Mouse (Mus musculus) intestine, embryonic 16.5 days (tissue): Measurements from ENCODE around the gene Gm21854. TPM values are rescaled to one million over a fixed set of nuclear protein-coding genes. Genes with fewer than 3 reads are reported as not detected.
"Not testable (repeated sequence)": the region's sequence is repeated elsewhere in the genome, so short reads cannot be mapped to it uniquely, and the experiment has no call there.

Experiments
- ATAC-seq: fragments of 200-750 bp; cut with Nextera tagmentation; 2 replicates; pipeline ENCODE4 v1.8.0; 2017; ENCODE audit warnings: moderate TSS enrichment, moderate library complexity
- H3K27ac ChIP-seq: fragments of 300-500 bp; sonication (generic); 2 replicates; pipeline ENCODE4 v1.5.1; 2014; ENCODE audit warnings: mild to moderate bottlenecking, low read length
- H3K27me3 ChIP-seq: fragments of 300-500 bp; sonication (generic); replicated peaks from 2 replicates; pipeline ENCODE4 v1.6.1; 2014; ENCODE audit warnings: low read length, control low read depth, mixed read lengths; ENCODE audit not compliant: control insufficient read depth, insufficient read depth
- H3K36me3 ChIP-seq: fragments of 300-500 bp; sonication (generic); 2 replicates; pipeline ENCODE4 v1.6.1; 2014; ENCODE audit warnings: low read length, control low read depth; ENCODE audit not compliant: control insufficient read depth, insufficient read depth
- H3K4me1 ChIP-seq: fragments of 300-500 bp; sonication (generic); 2 replicates; pipeline ENCODE4 v1.6.1; 2014; ENCODE audit warnings: low read length, control low read depth, mixed read lengths; ENCODE audit not compliant: control insufficient read depth, insufficient read depth
- H3K4me2 ChIP-seq: fragments of 300-500 bp; sonication (generic); 2 replicates; pipeline ENCODE4 v1.6.1; 2014; ENCODE audit warnings: low read depth, low read length, control low read depth
- H3K4me3 ChIP-seq: fragments of 300-500 bp; sonication (generic); 2 replicates; pipeline ENCODE4 v1.5.1; 2014; ENCODE audit warnings: mild to moderate bottlenecking, low read length
- H3K9ac ChIP-seq: fragments of 300-500 bp; sonication (generic); 2 replicates; pipeline ENCODE4 v1.6.1; 2014; ENCODE audit warnings: low read depth, low read length
- H3K9me3 ChIP-seq: fragments of 300-500 bp; sonication (generic); 2 replicates; pipeline ENCODE4 v1.6.1; 2016; ENCODE audit warnings: low read length, control low read depth; ENCODE audit not compliant: control insufficient read depth
- polyA plus RNA-seq: library from polyadenylated mRNA; unstranded; fragments of >200 nt; fragmentation: Nextera tagmentation; extraction: Ambion mirVana; gene quantifications from 2 replicates; pipeline ENCODE4 v1.2.1, GENCODE M21; 2015

Gene Gm21854
- polyA plus RNA-seq: not detected in 2 replicates

GRCm38 (mm10) chrY:5656686-5657085 lies at the start of gene Gm21854:
TSS of gene Gm21854 (plus strand) at chrY:5656986.
- not testable (repeated sequence) for H3K27ac ChIP-seq, H3K4me2 ChIP-seq, H3K4me3 ChIP-seq, H3K27me3 ChIP-seq, H3K9ac ChIP-seq, H3K4me1 ChIP-seq, H3K9me3 ChIP-seq, H3K36me3 ChIP-seq, ATAC-seq

Other genes with a start within 250 kb of the Gm21854 start
- not detected in 2 replicates for gene Gm20914, start 69.0 kb downstream of the Gm21854 start, polyA plus RNA-seq
- not detected in 2 replicates for gene Gm28171, start 136.4 kb downstream of the Gm21854 start, polyA plus RNA-seq